9 mouse cellular contexts compared by ENCODE assay signal in the genomic region with DNA sequence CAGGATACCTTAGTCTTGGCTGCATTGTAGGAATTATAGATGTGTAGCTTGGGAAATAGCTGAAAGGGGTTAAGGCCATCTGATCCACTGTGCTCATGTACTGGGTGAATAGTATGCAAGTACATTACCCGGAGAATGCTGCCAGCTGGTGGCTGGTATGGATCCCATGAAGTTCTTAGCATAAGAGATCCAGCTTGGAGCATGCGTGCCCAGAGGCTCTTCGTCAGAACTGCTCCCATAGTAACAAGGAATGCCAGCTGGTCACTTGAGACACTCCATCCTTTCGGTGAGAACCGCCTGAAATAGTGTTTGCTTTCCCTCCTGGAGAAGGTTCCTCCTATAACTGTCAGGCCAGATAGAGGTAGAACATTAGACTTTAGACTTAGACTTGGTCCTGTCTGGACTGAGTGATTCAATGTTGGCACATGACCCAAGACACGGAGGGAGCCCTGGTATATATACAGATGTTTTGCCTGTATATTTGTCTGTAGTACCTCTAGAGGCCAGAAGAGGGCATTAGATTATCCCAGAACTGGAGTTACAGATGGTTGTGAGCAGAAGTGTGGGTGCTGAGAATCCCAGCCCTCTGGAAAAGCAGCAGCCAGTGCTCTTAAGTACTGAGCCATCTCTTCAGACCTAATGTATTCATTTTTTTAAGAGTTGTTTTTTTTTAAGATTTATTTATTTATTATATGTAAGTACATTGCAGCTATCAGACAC. TPM values are rescaled to one million over a fixed set of nuclear protein-coding genes. Genes with fewer than 3 reads are reported as not detected.
DNase-seq lines count a peak whose midpoint lies in the region; ATAC-seq and TF ChIP-seq lines count a peak whose summit lies in the region.
"Had no signal": no experiment of that assay in that cellular context is flagged by ENCODE, and none has a peak within 500 bp of the region (broad histone marks: within the 10 kb centered on the region; RNA-seq: fewer than 3 reads in every experiment).

No protein-coding gene starts in this region.

- TF ChIP-seq POLR2A in cerebellum, adult 2 months (IDR thresholded peaks at IDR 0.05; ENCODE audit: borderline replicate concordance, insufficient read depth, low read length): no peak

- TF ChIP-seq CTCF in cerebellum, adult 2 months (IDR thresholded peaks at IDR 0.05; ENCODE audit: borderline replicate concordance, insufficient read depth, low read depth, low read length): 0 out of 2 replicates have a peak, but pooled peaks have one; percentile 9

- peaks cover 10% of the 10 kb centered on the region; the same call in 1 of the 2 replicates for H3K4me1 ChIP-seq in cerebellum, adult 2 months (ENCODE audit: control insufficient read depth, insufficient read depth, low read length)

- no peak overlapping the region for H3K27ac ChIP-seq in cerebellum, adult 2 months (ENCODE audit: insufficient read depth, low read length)
- H3K27ac ChIP-seq: stomach, embryonic 15.5 days had no signal

- H3K27me3 ChIP-seq in cerebellum, adult 2 months (ENCODE audit: control insufficient read depth, insufficient read depth, low read length): no peaks in the 10 kb centered on the region
- H3K27me3 ChIP-seq: stomach, embryonic 15.5 days had no signal

- DNase-seq in cerebellum, adult 2 months: no peak
- peak; percentile 65 for DNase-seq in layer of hippocampus, adult 9-11 months
- DNase-seq in layer of hippocampus, postnatal 25 days (ENCODE audit: extremely low spot score in 1 of 2, low spot score in 1 of 2): no peak
- peak; percentile 59 to 87 for DNase-seq in left cerebral cortex, postnatal 25 days (ENCODE audit: low spot score in 2 of 2)
- DNase-seq in right cerebral cortex, postnatal 36 days (ENCODE audit: low spot score in 2 of 2): peak; percentile 56 to 76
- no peak for DNase-seq in spleen, adult 12 weeks (ENCODE audit: low spot score)
- no peak for DNase-seq in thymus, adult 18-20 months

- H3K4me3 ChIP-seq in cerebellum, adult 2 months (replicated peaks; ENCODE audit: insufficient read depth, low read depth, low read length): no peak overlapping the region
- H3K4me3 ChIP-seq: stomach, embryonic 15.5 days had no signal

- 63% methylated on average over 6 of the region's 6 CpGs for WGBS in cerebellum, adult 2 months

- intact Hi-C loops in left cerebral cortex, postnatal 25 days (cut with DNase I): no loop called here

- no peak; the same call in 1 of the 2 replicates for ATAC-seq in cerebellum, adult (ENCODE audit: insufficient number of reproducible peaks, low FRiP score, low TSS enrichment)

RNA-seq across cellular contexts. Expression of a gene that starts 7.0 kb away (rescaled TPM):
- polyA plus RNA-seq in cerebellum, adult 2 months (2012; rRNA removed): 610 and 672 TPM in 2 replicates
- 100 to 1,000 TPM; 508 to 527 TPM for total RNA-seq in layer of hippocampus, postnatal 25 days (2021)
- 100 to 1,000 TPM; 359 to 366 TPM for total RNA-seq in left cerebral cortex, postnatal 25 days (2021)

RNA-seq across cellular contexts. Expression of a gene that starts 48.9 kb away (rescaled TPM):
- 84.2 and 87.1 TPM in 2 replicates for polyA plus RNA-seq in cerebellum, adult 2 months (2012; rRNA removed)
- total RNA-seq in layer of hippocampus, postnatal 25 days (2021): 10 to 100 TPM; 55.4 to 61.0 TPM
- total RNA-seq in left cerebral cortex, postnatal 25 days (2021): 10 to 100 TPM; 49.4 to 58.1 TPM

RNA-seq across cellular contexts. Expression of a gene that starts 49.1 kb away (rescaled TPM):
- polyA plus RNA-seq in cerebellum, adult 2 months (2012; rRNA removed): 29.8 and 30.9 TPM in 2 replicates
- 10 to 100 TPM; 21.6 to 25.0 TPM for total RNA-seq in layer of hippocampus, postnatal 25 days (2021)
- total RNA-seq in left cerebral cortex, postnatal 25 days (2021): 10 to 100 TPM; 27.5 to 29.6 TPM

Comparison
In these comparisons a context has a peak if more than half of its experiments do, and no peak if none do; other contexts are left out.
1. DNase-seq: peak in layer of hippocampus, adult 9-11 months (single experiment), left cerebral cortex, postnatal 25 days (2 of 2) and right cerebral cortex, postnatal 36 days (2 of 2); none in cerebellum, adult 2 months (0 of 2), layer of hippocampus, postnatal 25 days (0 of 2), spleen, adult 12 weeks (single experiment) and thymus, adult 18-20 months (0 of 2).